Mouse (Mus musculus) skeletal muscle tissue, adult 2 months (tissue): Measurements from ENCODE around the gene Actr3.

ENCODE experiments used
- DNase-seq: peaks from one replicate; pipeline ENCODE4 v3.0.0-alpha.2; 2012; ENCODE audit warnings: low read depth, low spot score

The Actr3 gene

DNA sequence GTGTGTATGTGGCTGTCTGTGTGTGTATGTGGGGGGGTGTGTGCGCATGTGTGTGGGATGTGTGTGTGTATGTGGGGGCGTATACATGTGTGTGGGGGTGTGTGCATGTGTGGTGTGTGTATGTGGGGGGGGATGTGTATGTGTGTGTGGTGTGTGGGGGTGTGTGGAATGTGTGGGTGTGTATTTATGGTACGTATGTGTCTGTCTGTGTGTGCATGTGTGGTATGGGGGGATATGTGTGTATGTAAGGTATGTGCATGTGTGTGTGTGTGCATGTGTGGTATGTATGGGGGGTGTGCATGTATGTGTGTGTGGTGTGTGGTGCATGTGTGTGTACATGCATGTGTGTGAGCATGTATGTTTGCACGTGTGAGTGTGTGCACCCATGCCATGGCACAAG, 70.0 kb downstream of the Actr3 start:
- no peak for DNase-seq

DNA sequence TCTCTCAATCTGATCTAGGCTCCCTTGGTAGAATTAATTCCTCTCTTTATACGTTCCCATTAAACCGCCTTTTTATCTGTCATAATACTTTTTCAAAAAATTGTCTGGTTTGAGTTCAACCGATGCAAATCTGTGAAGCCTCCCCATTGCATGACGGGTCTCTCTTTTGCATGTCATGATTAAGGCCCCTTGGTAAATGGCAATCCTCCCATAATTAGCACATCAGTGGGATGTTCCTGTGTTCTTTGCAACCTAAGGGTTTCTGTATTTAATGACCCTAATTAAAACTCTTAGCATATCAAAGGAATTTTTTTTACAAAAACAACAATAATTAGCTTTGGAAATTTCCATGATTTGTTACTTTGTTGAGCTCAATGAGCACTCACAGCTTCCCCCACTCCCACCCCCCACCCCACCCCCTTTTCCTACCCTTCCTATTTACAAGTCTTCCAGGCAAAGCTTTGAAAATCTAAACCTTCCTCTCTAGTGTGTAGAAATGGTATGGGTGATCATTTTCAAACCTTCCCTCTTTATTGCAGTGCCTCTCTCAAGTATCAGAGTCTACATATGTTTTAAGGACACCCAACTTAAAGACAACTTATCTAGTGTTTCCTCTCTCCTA, 84.0 kb downstream of the Actr3 start:
- DNase-seq: no peak

DNA sequence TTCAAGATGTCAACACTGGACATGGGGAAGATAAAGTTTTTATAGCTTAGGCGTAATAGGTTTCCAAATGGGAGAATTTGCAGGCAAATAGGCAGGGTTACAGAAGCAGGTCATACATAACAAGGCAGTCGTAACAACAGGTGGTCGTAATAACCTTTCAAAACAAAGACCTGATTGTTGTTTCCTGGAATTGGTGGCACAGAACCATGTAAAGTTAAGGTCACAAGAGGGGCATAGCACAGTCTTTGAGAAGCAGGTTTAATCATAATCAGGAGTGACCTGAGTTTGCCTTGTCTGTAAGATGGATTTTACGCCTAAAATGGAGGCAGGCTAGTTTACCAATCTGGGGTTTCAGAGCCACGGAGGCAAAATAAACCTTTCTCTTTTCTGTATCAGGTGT, 84.7 kb downstream of the Actr3 start:
- DNase-seq: no peak

DNA sequence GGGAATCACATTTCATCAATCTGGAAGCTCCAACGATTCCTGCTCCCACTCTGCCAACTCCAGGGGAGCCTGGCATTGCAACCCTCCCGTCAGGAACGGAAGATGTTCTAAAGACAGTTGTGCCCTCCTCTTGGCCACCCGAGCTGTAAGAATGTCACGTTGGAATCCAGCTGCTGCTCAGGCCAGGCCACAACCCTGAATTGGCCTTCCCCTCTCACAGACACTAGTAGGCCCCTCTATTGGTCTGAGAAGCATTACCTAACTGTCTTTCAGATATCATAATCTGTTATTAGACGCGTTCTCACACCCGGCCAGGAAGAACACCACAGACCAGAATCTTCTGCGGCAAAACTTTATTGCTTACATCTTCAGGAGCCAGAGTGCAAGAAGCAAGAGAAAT, 89.7 kb downstream of the Actr3 start:
- DNase-seq: no peak

DNA sequence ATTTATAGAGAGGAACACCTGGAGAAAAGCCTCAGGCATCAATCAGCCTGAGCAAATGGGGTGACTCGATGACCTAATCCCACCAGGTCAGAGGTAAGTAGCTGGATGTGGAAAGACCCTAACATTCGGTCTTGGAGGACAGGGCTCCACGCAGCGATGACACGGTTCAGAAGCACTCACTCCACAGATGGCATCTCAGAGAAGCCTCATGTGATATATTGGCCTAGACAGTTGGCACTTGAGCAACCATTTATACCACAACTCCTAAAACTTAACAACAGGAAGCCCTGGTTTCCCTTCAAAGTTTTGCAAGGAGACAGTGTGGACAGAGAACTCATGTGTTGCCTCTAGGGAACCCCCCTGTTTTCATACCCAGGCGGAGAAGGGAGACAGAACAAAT, 90.1 kb downstream of the Actr3 start:
- DNase-seq: no peak

DNA sequence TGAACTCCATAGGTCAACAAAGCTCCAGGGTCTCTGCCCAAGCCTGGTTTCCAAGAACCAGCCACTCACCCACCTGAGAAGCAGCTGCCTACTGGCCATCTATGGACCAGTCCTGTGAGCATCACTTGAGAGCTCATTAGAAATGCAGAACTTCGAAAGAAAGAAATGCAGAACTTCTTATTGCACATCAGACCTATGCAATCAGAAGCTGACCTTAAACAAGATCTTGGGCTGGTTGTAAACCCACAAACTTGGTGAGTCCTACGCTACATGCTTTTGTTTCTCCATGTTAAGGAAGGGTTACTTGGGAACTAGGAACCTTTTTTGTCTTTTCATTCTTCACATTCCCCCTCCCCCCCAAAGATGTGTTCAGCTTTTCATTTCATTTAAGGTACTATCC, 92.4 kb downstream of the Actr3 start:
- no peak for DNase-seq
